Mouse (Mus musculus): Measurements from ENCODE around the gene Tectb. TPM values are rescaled to one million over a fixed set of nuclear protein-coding genes. Genes with fewer than 3 reads are reported as not detected.
"Not testable (repeated sequence)": the region's sequence is repeated elsewhere in the genome, so short reads cannot be mapped to it uniquely, and the experiment has no call there.

The Tectb gene
- total RNA-seq, 2 experiments from 2014 or later: not detected

DNA sequence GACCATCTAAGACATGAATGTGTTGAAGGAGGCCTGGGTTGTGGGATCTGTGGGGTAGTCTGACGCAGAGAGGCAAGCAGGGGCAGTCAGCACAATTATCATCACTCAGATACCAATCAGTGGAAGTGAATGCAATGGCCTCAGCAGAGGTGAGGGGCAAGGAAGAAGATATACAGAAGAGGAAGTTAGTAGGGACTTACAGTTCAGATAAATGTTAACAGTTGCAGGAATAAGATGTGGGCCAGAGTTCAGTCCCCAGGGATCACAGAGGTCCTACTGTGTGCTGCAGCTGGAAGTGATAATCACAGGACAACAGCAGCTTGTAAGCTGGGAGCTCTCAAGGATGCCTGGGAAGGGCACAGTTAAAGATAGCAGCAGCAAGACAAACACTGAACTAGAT, 16.4 kb upstream of the Tectb start:
- ATAC-seq (replicated peaks; ENCODE audit: low FRiP score, poor library complexity, severe bottlenecking): no peak

DNA sequence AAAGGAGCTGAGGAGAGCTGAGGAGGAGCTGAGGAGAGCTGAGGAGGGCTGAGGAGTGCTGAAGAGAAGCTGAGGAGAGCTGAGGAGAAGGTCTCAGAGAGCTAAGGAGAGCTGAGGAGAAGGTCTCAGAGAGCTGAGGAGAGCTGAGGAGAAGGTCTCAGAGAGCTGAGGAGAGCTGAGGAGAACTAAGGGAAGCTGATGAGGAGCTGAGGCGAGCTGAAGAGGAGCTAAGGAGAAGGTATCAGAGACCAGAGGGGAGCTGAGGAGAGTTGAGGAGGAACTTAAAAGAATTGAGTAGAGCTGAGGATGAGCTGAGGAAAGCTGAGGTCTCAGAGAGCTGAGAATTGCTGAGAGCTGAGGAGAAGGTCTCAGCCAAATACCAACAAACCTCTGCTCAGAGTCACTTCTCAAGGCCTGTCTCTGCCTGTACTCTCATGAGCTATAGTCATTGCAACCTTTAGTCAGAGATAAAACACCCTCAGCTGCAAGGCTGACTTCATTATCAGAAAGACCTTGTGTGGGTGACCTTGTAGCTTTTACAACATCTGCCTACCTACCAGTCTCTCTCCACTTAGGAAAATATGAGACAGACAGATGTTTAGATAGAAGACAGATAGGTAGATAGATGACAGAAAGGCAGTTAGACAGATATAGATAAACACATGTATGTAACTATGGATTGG, 15.2 kb upstream of the Tectb start:
- no peak for ATAC-seq (replicated peaks; ENCODE audit: low FRiP score, poor library complexity, severe bottlenecking)

- ATAC-seq (replicated peaks; ENCODE audit: low FRiP score, poor library complexity, severe bottlenecking): no peak
Observed at GRCm38 (mm10) chr19:55165954-55166353, 14.6 kb upstream of the Tectb start.

- no peak for ATAC-seq (replicated peaks; ENCODE audit: low FRiP score, poor library complexity, severe bottlenecking)
Observed at GRCm38 (mm10) chr19:55166741-55167140, 13.8 kb upstream of the Tectb start.

DNA sequence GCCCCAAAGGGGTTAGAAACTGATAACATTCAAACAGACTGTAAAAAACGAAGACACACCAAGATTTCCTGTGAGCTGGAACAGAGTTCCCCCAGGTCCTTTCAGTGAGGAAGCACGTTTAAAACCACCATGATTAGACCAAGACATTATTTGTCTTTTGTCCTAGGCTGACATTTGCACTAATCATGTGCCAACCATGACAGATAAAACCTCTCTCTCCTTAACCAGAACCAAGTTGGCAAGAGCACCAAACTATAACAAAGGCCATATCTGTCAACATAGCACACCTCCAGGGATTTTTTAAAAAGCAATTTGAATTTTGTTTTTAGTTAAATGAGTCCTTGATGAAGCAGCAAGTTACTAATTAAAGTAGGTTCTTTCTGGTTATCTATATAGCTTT, 12.8 kb upstream of the Tectb start:
- ATAC-seq (replicated peaks; ENCODE audit: low FRiP score, poor library complexity, severe bottlenecking): no peak

- ATAC-seq (replicated peaks; ENCODE audit: low FRiP score, poor library complexity, severe bottlenecking): no peak
Observed at GRCm38 (mm10) chr19:55168360-55168759, 12.2 kb upstream of the Tectb start.

DNA sequence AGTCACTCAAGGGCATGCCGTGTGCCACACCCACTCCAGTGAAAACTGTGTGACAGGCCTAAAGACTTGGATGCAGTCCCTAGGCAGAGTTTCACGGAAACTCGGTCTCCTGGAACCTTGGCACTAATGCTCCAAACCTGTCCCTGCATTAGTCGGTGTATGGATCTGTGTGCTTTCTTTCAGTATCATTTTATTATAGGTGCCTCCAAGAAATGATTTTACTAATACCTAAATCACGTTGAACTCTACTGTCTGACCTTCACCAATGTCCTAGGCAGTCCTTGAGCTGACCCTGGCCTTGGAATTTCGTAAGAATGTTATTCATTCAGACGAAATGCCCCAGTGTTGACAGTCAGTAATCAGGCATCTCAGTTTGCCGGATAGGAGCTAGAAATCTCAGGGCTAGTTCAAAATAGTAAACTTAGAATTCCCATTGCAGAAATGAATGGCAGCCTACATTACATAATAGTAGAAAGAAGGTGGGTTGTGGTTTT, 11.2 kb upstream of the Tectb start:
- not testable (repeated sequence) for ATAC-seq (replicated peaks; ENCODE audit: low FRiP score, poor library complexity, severe bottlenecking)

DNA sequence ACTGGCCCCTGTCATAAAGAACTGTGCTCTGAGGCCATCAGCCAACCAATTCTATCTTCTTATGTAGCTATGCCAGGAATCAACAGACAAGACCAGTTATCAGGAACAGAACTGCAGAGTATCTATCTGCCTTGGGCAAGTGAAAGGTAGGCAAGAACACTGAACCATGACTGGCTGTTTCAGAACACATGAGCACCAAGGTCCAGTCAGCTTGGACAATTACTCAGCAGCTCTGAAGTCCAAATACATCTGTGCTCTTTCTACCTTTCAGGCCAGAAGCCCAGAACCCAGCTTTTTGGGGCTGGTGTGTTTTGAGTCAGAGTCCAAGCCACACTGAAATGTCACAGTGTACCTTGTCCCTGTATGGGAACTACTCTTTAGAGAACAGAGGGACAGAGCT, 10.1 kb upstream of the Tectb start:
- no peak for ATAC-seq (replicated peaks; ENCODE audit: low FRiP score, poor library complexity, severe bottlenecking)

- no peak for ATAC-seq (replicated peaks; ENCODE audit: low FRiP score, poor library complexity, severe bottlenecking)
Observed at GRCm38 (mm10) chr19:55171585-55171984, 8.9 kb upstream of the Tectb start.

DNA sequence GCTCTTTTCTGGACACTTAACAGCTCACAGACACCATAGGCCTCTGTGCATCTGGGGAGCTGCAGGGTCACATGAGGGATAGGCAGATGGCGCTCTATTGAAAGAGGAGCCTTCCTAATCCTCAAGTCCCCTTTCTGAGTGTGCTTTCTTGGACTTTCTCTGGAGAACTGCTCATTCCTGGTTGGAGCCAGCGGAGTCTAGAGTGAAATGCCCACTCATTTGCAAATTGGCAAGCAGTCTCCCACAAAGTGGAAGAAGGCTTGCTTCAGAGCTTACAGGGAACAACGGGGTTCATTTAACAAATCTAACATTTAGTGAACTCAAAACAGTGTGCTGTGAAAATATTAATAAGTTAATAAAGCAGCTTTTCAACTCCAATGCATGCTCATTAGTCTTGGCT, 3.4 kb upstream of the Tectb start:
- no peak for ATAC-seq (replicated peaks; ENCODE audit: low FRiP score, poor library complexity, severe bottlenecking)

DNA sequence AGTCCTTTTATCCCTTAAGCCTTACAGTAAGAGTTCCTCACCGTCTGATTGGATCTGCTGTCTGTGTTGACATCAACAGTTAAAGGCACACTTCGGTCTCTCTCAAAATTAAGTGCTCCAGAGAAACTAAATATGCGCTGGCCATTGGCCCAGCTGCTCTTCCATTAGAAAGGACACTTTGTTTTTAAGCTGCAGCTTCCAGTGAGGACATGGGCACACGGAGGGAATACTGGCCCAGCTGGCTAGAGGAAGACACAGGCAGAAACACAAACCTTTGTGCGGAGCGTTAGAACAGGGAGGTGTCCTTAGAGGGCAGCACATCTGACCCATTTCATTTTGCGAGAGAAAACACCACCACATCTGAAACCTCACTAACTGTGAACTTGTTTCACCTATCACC, 3.9 kb downstream of the Tectb start:
- ATAC-seq (replicated peaks; ENCODE audit: low FRiP score, poor library complexity, severe bottlenecking): no peak

GRCm38 (mm10) chr19:55185074-55185473, 4.5 kb downstream of the Tectb start:
- no peak for ATAC-seq (replicated peaks; ENCODE audit: low FRiP score, poor library complexity, severe bottlenecking)

GRCm38 (mm10) chr19:55185651-55186050, 5.1 kb downstream of the Tectb start:
- ATAC-seq (replicated peaks; ENCODE audit: low FRiP score, poor library complexity, severe bottlenecking): no peak

- no peak for ATAC-seq (replicated peaks; ENCODE audit: low FRiP score, poor library complexity, severe bottlenecking)
Observed at GRCm38 (mm10) chr19:55190065-55190464, 9.5 kb downstream of the Tectb start.

DNA sequence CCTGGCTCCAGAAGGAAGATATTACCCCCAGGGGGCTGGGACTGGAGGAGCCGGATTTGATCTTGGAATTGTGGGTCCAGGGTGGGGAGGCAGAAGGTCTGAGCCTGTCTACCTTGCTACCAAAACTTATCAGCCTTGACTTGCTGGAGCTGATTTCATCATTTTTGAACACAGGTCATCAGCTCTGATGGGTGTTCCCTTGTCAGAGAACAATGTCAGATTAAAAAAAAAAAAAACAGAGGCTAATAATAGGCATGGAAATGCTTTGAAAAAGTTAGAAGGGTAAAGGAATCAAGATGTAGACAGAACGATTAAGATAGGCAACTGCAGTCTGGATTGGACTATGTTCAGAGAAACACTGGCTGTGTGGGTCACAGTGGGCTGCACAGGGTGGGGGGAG, 11.1 kb downstream of the Tectb start:
- ATAC-seq (replicated peaks; ENCODE audit: low FRiP score, poor library complexity, severe bottlenecking): no peak

DNA sequence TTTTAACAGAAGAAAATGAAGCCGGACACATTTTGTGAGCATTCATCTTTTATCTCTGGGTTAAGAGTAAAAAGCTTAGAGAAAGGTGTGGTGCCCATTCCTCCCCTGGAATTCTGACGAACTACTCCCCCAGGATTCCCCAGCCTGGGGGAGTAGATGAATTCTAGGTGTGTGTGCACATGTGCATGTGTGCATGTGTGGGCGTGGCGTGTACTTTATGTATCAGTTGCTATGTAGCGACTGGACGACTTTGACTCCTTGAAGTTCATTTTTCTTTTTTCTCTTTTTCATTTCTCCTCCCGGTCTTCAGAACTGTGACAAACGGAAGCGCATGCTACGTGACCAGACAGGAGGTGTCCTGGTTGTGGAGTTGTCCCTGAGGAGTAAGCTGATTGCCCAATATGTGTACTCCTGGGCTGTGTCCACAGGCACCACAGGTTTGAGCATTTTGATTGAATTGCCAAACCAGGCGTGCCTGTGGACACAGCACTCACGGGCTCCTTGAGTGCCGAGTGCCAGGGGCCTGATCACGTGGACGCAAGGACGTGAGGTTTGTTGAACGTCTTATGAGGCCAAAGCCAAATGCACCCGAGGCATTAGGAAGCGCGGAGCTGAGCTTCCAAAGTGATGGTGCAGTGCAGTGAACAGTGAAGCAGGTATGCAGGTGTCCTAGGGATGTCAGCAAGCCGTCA, 11.9 kb downstream of the Tectb start:
- ATAC-seq (replicated peaks; ENCODE audit: low FRiP score, poor library complexity, severe bottlenecking): no peak

GRCm38 (mm10) chr19:55193717-55194394, 13.3 kb downstream of the Tectb start:
- ATAC-seq (replicated peaks; ENCODE audit: low FRiP score, poor library complexity, severe bottlenecking): no peak

- ATAC-seq (replicated peaks; ENCODE audit: low FRiP score, poor library complexity, severe bottlenecking): no peak
Observed at GRCm38 (mm10) chr19:55194520-55195170, 14.1 kb downstream of the Tectb start.

DNA sequence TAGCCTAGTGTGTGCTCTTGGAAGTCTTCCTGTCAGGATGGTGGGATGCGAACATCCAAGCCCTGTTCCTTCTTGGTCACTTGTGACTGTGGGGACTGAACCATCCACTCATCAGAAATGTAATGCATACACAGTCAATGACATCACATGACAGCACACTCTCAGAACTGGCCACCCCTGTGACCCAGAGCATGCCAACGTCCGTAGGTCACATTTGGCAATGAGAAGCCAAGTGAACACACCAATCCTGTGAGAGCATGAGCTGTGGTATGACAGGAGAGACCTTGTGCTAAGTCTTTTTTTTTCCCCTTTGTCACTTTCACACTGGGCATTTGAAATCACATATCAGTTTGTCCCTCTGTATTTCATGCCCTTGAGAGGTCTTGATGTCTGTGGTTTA, 15.0 kb downstream of the Tectb start:
- ATAC-seq (replicated peaks; ENCODE audit: low FRiP score, poor library complexity, severe bottlenecking): no peak

GRCm38 (mm10) chr19:55198303-55198702, 17.8 kb downstream of the Tectb start:
- no peak for ATAC-seq (replicated peaks; ENCODE audit: low FRiP score, poor library complexity, severe bottlenecking)
